Mouse (Mus musculus): ENCODE data around the gene 3110082I17Rik. TPM values are rescaled to one million over a fixed set of nuclear protein-coding genes. Genes with fewer than 3 reads are reported as not detected.

3110082I17Rik gene
- polyA plus RNA-seq, 1 experiment: 7.1 TPM

DNA sequence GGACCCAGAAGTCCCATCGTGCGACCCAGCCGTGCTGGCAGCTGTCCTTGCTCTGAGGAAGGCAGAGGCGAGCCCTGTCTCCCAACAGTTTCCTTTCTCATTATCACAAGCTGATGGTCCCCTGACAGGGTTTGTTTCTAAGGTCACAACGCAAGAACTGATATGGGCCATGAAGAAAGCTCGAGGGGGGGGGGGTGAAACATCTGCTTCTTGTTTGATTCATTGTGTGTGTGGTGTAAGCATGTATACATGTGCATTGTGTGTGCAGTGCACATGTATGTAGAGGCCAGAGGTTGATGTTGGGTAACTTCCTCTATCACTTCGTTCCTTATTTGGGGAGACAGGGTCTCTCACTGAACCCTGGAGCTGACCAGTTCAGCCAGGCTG, 132.7 kb downstream of the 3110082I17Rik start:
- DNase-seq: no peak
- TF ChIP-seq POLR2A (IDR thresholded peaks at IDR 0.05; ENCODE audit: borderline replicate concordance, insufficient read depth, low read length) (no peak), CTCF (IDR thresholded peaks at IDR 0.05; ENCODE audit: borderline replicate concordance, insufficient read depth, low read depth, low read length) (no peak)
- 76% methylated on average over 7 of the region's 7 CpGs for WGBS
- no peak overlapping the region for H3K27ac ChIP-seq (ENCODE audit: insufficient read depth, low read length)
- H3K27me3 ChIP-seq (ENCODE audit: control insufficient read depth, insufficient read depth, low read length): no peaks in the 10 kb centered on the region
- H3K4me1 ChIP-seq (ENCODE audit: control insufficient read depth, insufficient read depth, low read length): peaks cover 24% of the 10 kb centered on the region
- no peak overlapping the region for H3K4me3 ChIP-seq (replicated peaks; ENCODE audit: insufficient read depth, low read depth, low read length)

DNA sequence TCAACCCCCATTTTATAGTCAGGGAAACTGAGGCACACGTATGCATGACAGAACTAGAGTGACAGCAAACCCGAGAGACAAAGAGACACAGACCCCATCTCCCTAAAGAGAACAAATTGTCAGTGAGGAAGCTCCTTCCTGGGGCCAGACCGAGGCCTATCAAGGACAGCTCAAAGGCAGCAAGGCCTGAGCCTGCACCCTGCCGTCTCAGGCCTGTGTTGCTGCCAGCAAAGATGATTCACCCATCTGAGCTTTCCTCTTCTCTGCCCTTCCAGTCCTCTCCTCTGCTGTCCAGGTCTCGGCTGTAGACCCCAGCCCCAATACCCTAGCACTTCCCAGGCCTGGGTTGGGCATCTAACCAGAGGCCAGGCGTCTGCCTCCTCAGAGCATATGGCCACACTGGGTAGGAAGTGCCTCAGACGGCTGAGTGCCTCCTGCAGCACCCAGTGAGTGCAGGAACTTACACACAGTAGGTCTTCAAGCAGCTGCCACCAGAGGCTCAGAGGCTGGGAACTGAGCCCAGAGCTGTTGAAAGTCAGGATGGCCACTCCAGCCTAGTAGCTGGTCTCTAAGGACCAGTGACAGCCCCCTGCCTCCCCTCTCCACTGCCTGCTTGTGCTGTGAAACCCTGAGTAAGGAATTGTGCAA, 133.2 kb downstream of the 3110082I17Rik start:
- Histone ChIP-seq H3K27me3 (ENCODE audit: control insufficient read depth, insufficient read depth, low read length) (no peaks in the 10 kb centered on the region), H3K27ac (ENCODE audit: insufficient read depth, low read length) (peak overlapping the region; percentile 57; the same call in 1 of the 2 replicates), H3K4me3 (replicated peaks; ENCODE audit: insufficient read depth, low read depth, low read length) (no peak overlapping the region), H3K4me1 (ENCODE audit: control insufficient read depth, insufficient read depth, low read length) (peaks cover 24% of the 10 kb centered on the region)
- TF ChIP-seq CTCF (IDR thresholded peaks at IDR 0.05; ENCODE audit: borderline replicate concordance, insufficient read depth, low read depth, low read length) (no peak), POLR2A (IDR thresholded peaks at IDR 0.05; ENCODE audit: borderline replicate concordance, insufficient read depth, low read length) (no peak)
- no peak for DNase-seq
- WGBS: 45% methylated on average over 7 of the region's 7 CpGs

DNA sequence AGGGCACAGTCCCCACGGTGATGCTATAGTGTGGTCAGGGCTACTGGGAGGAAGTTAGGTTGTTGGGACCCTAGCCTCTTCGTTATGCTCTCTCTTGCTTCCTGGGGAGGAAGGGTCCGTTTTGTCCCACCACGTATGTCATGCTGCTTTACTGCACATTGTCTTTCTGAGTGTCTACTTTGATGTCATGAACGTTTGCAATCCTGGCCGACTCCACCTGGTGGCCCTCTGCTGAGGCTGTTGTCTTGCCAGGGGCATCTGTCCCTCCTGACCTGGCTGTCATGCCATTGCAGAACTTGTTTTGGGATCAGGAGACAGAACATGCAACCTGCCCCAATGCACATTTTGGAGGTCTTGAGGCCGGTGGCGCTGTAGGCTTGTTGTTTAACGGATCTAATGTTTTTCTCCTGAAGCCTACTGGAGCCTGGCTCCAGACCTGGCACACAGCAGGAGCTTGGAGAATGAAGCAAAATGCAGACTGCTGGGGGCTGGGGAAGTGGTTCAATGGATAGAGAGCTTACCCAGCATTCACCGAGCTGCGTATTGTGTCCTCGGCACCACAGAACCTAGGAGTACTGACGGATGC, 134.1 kb downstream of the 3110082I17Rik start:
- H3K27ac ChIP-seq (ENCODE audit: insufficient read depth, low read length): peak overlapping the region; percentile 57

DNA sequence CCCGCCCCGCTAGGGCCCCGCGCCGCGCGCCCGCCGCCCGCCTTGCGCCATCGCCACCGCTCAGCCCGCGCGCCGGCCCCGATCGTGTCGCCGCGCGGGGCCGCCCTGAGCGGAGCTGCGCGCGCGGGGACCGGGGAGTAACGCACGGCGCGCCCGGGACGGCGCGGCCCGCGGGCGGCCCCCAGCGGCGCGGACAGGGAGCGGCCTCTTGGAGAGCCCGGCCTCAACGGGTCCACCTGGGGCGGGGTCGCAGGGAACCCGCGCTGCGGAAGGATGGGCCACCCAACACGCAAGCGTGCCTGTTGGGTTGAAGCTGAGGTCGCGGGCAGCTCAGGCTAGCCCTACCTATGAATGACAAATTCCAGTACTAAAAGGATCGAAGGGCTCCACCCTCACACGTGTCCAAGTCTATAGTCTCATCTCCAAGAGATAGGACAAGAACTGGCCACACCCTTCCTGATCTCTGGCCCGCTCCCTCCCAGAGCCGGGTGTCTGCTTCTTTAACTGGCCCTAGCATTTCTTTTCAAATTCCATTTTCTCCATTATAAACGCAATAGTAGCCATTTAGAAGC, 134.8 kb downstream of the 3110082I17Rik start, which contains the start of gene Adap1:
Gene Adap1, minus strand, starts transcription at position 228 of the 572 bp plus-strand sequence.
- peak; percentile 78 to 80 for DNase-seq
- 1% methylated on average over 60 of the region's 61 CpGs for WGBS
- Histone ChIP-seq H3K4me1 (ENCODE audit: control insufficient read depth, insufficient read depth, low read length) (peaks cover 26% of the 10 kb centered on the region), H3K27me3 (ENCODE audit: control insufficient read depth, insufficient read depth, low read length) (no peaks in the 10 kb centered on the region), H3K4me3 (replicated peaks; ENCODE audit: insufficient read depth, low read depth, low read length) (peak within 1 kb of the TSS; percentile 65), H3K27ac (ENCODE audit: insufficient read depth, low read length) (peak within 1 kb of the TSS; percentile 57)
- TF ChIP-seq CTCF (IDR thresholded peaks at IDR 0.05; ENCODE audit: borderline replicate concordance, insufficient read depth, low read depth, low read length): no peak; the same call in 1 of the 2 replicates
- peak; percentile 34; the same call in 1 of the 2 replicates for TF ChIP-seq POLR2A (IDR thresholded peaks at IDR 0.05; ENCODE audit: borderline replicate concordance, insufficient read depth, low read length)

More for the DNA sequence above, 134.1 kb downstream of the 3110082I17Rik start:
- peak; percentile 41 for TF ChIP-seq CTCF (IDR thresholded peaks at IDR 0.05; ENCODE audit: borderline replicate concordance, insufficient read depth, low read depth, low read length)
- no peak for TF ChIP-seq POLR2A (IDR thresholded peaks at IDR 0.05; ENCODE audit: borderline replicate concordance, insufficient read depth, low read length)
- H3K4me1 ChIP-seq (ENCODE audit: control insufficient read depth, insufficient read depth, low read length): peaks cover 24% of the 10 kb centered on the region
- DNase-seq: peak; percentile 59 to 68
- 11% methylated on average over 13 of the region's 13 CpGs for WGBS
- no peaks in the 10 kb centered on the region for H3K27me3 ChIP-seq (ENCODE audit: control insufficient read depth, insufficient read depth, low read length)
- no peak overlapping the region for H3K4me3 ChIP-seq (replicated peaks; ENCODE audit: insufficient read depth, low read depth, low read length)

DNA sequence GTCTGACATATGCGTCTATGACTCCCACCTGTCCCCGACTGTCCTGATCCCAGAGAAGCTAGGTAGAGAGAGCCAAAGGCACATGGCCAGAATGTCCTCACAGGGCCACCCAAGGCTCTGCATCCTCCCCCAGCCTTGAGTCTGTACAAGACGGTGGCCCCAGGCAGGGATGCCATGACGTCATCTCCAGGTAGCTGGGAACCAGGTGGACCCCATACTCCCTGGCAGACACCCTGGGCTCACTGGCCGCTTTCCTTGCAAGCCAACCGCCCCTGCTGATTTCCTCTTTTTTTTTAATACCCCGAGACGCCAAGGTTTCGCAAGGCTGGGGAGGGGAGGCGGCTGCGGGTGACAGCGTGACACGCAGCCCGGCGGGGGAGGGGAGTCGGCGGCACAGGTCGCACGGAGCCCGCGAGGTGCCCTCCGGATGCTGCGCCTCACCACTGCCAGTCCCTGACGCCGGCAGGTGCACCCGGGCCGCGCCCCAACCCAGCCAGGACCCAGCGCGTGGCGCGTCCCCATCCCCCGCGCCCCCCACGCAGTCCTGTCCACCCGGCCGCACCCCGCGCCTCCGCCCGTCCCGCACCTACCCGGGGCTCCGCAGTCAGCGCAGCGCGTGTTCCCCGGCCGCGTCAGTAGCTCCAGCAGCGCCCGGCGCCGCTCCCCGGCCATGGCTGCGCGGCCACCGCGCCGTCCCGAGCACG, 135.5 kb downstream of the 3110082I17Rik start:
- H3K27me3 ChIP-seq (ENCODE audit: control insufficient read depth, insufficient read depth, low read length): no peaks in the 10 kb centered on the region
- H3K4me1 ChIP-seq (ENCODE audit: control insufficient read depth, insufficient read depth, low read length): peaks cover 30% of the 10 kb centered on the region
- H3K4me3 ChIP-seq (replicated peaks; ENCODE audit: insufficient read depth, low read depth, low read length): peak overlapping the region; percentile 65
- H3K27ac ChIP-seq (ENCODE audit: insufficient read depth, low read length): peak overlapping the region; percentile 57
- WGBS: 1% methylated on average over 61 of the region's 62 CpGs
- no peak for TF ChIP-seq POLR2A (IDR thresholded peaks at IDR 0.05; ENCODE audit: borderline replicate concordance, insufficient read depth, low read length)
- TF ChIP-seq CTCF (IDR thresholded peaks at IDR 0.05; ENCODE audit: borderline replicate concordance, insufficient read depth, low read depth, low read length): no peak
- DNase-seq: peak; percentile 87 to 88

DNA sequence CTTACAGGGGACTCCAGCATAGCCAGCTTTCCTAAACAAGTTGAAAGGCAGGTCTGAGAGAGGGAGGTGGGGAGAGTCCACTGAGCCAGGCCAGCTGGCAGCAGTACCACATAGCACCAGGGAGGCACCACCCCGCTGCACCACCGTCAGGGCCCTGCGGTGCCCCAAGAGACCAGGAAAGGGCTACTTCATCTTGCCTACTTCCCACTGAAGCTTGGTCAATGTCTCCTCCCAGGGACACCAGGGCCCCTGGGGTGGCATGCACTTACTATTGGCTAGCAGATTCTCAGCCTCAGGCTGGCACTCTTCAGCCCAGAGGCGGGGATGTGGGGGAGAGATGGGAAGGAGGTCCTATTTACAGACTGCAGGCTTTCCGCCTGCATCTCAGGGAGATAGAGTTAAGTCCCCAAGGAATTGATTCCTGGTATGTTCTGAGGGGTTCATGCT, 136.3 kb downstream of the 3110082I17Rik start:
- peak; percentile 65 to 72 for DNase-seq
- peaks cover 34% of the 10 kb centered on the region for H3K4me1 ChIP-seq (ENCODE audit: control insufficient read depth, insufficient read depth, low read length)
- TF ChIP-seq CTCF (IDR thresholded peaks at IDR 0.05; ENCODE audit: borderline replicate concordance, insufficient read depth, low read depth, low read length) (0 out of 2 replicates have a peak, but pooled peaks have one; percentile 16), POLR2A (IDR thresholded peaks at IDR 0.05; ENCODE audit: borderline replicate concordance, insufficient read depth, low read length) (no peak)
- H3K27ac ChIP-seq (ENCODE audit: insufficient read depth, low read length): peak overlapping the region; percentile 57
- WGBS: 4% methylated on average over 5 of the region's 5 CpGs
- no peaks in the 10 kb centered on the region for H3K27me3 ChIP-seq (ENCODE audit: control insufficient read depth, insufficient read depth, low read length)
- peak overlapping the region; percentile 65 for H3K4me3 ChIP-seq (replicated peaks; ENCODE audit: insufficient read depth, low read depth, low read length)

DNA sequence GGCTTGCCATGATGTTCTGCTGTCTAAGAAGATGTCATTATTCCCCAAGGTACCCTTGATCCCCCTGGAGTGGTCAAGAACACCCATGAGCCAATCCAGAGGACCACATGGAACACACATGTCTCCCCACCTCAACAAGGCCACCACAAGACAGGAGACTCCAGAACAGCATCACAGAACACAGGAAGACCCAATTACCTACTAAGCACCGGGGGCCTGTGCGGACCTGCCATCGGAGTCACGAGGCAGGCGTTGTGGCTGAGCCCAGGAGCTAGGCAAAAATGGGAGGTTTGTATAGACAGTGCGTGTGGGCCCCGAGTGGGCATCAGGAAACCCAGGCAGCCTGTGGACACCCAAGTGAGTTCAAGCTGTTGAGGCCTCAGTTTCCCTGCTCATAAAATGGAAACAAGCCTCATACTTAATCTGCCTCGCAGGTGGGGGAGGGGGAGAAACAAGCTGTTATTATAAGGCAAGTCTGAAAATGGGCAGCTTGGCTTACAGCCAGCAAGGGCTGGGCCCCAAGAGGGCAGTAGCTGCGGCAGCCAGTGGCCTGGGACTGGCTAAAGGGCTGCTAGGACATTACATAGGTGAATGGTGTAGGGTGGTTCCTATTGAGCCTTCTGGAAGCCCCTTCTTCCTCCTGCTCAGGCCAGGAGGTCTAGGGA, 136.9 kb downstream of the 3110082I17Rik start:
- DNase-seq: peak; percentile 56 to 60
- no peak for TF ChIP-seq POLR2A (IDR thresholded peaks at IDR 0.05; ENCODE audit: borderline replicate concordance, insufficient read depth, low read length)
- no peak for TF ChIP-seq CTCF (IDR thresholded peaks at IDR 0.05; ENCODE audit: borderline replicate concordance, insufficient read depth, low read depth, low read length)
- H3K27me3 ChIP-seq (ENCODE audit: control insufficient read depth, insufficient read depth, low read length): no peaks in the 10 kb centered on the region
- peaks cover 39% of the 10 kb centered on the region for H3K4me1 ChIP-seq (ENCODE audit: control insufficient read depth, insufficient read depth, low read length)
- peak overlapping the region; percentile 65 for H3K4me3 ChIP-seq (replicated peaks; ENCODE audit: insufficient read depth, low read depth, low read length)
- WGBS: 42% methylated on average over 9 of the region's 9 CpGs
- H3K27ac ChIP-seq (ENCODE audit: insufficient read depth, low read length): peak overlapping the region; percentile 57
